Mouse (Mus musculus): ENCODE results near the gene Amn.
A peak's percentile ranks its signal among the peaks of the same experiment; 100 is the strongest.

Gene Amn

DNA sequence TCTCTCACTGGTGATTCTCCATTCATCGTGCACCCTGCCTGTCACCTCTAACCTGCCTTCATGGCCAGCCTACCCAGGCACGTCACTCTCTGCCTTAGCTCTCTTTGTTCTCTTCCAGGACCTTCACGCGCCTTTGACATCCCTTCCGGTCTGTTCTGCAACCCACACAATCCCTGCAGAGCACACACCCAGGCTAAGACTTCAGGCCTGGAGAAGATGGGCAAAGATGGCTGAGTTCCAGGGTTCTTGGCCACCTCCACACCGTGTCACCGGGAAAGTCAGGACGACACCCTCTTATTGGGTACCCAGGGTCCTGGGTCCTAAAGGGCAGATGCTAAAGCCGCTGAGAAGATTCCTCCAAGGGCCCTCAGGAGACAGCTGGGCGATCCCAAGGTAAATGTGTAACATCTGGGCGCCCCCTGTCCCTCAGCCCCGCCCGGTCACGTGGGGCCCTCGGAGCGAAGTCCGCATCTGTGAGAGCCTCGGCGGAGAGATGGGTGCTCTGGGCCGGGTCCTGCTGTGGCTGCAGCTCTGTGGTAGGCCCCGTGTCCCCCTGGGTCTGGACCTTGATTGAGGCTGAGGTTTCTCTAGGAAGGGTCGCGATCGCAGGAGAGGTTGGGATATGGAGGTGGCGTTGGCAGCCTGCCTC is at the start of gene Amn:
Gene Amn, plus strand, starts transcription at position 467 of the 649 bp plus-strand sequence.
- no peak for DNase-seq

DNA sequence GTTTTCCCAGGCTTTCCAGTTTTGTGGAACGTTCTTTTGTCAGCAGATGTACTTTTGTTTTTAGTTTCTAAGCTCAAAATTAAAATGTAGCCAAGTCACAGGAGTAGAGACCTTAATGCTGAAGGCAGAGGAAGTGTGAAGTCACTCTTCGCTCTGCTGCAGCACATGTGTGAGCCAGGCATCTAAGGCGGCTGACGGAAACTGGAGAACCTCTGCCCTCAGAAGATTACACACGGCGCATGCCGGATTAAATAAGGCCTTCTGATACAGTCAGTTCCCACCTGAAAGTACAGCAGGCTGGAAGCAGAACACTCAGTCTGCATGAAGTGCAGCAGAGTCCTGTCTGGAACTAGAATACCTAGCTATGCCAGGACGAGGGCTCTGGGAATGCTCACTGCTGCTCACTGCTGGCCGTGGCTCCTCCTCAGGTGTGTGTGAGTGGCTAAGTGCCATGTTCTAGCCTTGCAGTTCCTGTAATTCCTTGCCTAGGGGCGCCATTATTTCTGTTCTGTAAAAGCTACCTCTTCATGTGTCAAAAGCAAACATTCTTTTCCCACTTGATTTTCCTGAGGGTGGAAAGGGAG is 45.6 kb upstream of the Amn start:
- DNase-seq, result peak; percentile 19 to 52

DNA sequence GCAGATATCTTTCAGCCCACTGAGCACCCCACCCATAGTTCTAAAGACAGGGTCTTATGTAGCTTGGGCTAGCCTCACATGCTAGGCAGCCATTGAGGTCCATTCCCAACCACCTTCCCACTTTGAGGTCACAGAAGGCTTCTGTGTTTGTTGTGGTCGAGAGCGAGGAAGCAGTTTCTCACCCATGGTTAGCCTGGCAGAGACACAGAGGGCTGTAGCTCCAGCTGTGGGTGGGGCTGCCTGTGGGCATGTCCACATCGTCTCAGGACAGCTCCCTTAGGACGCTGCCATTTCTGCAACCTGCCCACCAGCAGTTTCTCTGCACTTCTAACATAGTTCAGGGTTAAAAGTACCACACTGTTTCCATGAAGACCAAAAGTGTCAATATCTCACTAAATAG is 43.5 kb upstream of the Amn start:
- no peak for DNase-seq

- peak; percentile 35 to 52 for DNase-seq
These were observed 42.4 kb upstream of the Amn start for GRCm38 (mm10) chr12:111228488-111228887.

- no peak for DNase-seq
These were observed 40.1 kb upstream of the Amn start for GRCm38 (mm10) chr12:111230793-111231192.

DNA sequence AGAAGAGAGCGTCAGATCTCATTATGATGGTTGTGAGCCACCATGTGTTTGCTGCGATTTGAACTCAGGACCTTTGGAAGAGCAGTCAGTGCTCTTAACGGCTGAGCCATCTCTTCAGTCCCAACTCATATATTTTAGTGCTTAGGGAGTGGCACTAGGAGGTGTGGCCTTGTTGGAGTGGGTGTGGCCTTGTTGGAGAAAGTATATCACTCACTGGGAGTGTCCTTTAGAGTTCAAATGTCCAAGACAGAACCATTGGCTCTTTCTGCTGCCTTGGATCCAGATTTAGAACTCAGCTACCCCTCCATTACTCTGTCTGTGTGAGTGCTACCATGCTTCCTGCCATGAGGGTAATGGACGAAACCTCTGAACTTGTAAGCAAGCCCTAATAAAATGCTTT is 37.1 kb upstream of the Amn start:
- no peak for DNase-seq

DNA sequence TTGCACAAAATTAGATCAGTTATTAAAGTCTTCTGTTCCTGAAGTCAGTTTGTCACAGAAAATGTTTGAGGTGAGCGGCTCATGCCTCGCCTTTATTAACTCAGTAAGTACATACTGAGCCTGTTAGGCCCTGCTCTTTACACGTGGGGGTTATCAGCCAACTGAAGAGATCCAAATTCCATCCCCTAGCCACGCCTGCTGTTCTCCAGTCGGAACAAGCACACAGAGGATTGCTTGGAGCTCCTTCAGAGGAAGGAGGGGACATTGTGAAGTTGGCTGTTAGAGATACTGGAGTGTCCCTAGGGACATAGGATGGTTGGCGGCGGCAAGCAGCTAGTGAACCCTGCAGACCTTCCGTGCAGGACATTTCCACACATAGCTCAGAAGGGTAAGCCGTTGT is 36.5 kb upstream of the Amn start:
- DNase-seq, result peak; percentile 46 to 72

DNA sequence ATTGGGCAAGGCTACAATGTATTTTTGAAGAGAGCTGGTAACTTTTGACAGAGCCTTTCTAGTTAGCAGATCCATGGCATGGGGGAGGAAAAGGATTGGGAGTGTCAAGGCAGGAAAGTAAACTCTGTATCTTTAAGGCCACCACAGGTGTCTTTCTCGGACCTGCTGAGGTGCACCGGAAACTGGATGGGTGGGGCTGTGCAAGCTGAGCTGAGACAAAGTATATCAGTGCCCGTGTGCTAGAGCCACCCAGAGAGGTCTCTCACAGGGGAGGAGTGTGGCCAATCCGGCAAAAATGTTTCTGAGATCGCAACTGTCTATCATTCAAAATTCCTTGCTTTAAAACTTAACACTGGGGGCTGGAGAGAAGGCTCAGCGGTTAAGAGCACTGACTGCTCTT is 35.3 kb upstream of the Amn start:
- DNase-seq, result no peak

- DNase-seq, result no peak
These were observed 33.2 kb upstream of the Amn start for GRCm38 (mm10) chr12:111237611-111238188.

GRCm38 (mm10) chr12:111238345-111238744 is 32.5 kb upstream of the Amn start:
- no peak for DNase-seq

GRCm38 (mm10) chr12:111238778-111239177 is 32.1 kb upstream of the Amn start:
- DNase-seq, result peak in 1 of 2 experiments; percentile 23

GRCm38 (mm10) chr12:111239930-111240329 is 31.0 kb upstream of the Amn start:
- no peak for DNase-seq

DNA sequence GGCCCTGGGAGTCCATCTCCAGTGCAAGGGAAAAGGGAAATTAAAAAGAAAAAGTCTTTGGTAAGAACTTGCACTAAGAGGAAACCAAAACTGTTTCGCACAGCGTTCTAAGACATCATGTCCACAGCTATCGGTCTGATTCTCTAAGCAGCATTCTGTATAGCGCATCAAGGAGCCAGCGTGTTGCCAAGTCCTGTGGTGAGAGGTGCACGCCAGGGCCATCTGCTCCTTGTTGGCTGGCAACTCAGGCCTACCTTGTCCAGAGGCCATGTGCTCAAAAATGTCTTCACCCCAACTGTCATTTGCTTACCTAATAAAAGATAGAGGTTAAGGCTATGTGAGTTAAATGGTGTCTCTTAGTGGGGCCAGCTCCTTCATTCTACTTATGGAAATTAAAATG is 29.0 kb upstream of the Amn start:
- no peak for DNase-seq

GRCm38 (mm10) chr12:111242346-111242745 is 28.5 kb upstream of the Amn start:
- no peak for DNase-seq

GRCm38 (mm10) chr12:111243733-111244132 is 27.2 kb upstream of the Amn start:
- no peak for DNase-seq

- DNase-seq, result no peak
These were observed 25.8 kb upstream of the Amn start for GRCm38 (mm10) chr12:111245070-111245469.

GRCm38 (mm10) chr12:111246808-111247464 is 24.0 kb upstream of the Amn start:
- no peak for DNase-seq

DNA sequence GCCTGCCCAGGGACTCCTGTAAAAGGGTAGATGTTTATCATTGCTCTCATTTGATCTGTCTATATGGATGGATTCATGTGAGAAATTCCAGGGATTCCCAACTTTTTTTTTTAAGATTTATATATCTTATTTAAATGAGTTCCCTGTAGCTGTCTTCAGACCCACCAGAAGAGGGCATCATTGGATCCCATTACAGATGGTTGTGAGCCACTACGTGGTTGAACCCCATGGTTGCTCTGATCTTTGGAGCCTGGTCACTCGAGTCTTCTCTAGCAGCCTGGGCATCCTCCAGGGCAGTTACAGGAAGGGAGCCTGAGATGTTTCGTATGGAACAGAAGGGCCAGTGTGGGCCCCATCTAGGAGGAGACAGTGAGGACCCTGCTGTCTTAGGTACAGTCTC is 21.8 kb upstream of the Amn start:
- no peak for DNase-seq

- DNase-seq, result no peak
These were observed 20.8 kb upstream of the Amn start for GRCm38 (mm10) chr12:111250116-111250515.

DNA sequence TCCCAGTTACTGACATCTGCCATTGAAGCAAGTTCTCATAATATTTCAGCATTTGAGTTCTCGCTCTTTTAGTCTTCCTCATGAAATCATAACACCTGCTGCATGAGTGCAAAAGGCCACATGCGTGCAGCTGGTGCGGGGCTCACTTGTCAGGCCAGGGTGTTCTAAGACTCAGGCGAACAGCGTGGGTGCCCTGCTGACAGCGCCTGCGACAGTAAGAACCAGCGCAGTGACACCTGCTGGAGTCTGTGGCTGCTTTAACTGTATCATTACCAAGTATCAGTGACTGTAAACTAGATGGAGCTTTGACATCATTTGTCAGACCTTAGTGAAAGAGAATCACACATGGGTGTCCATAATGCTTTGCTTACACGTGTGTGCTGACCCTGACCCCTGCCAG is 19.7 kb upstream of the Amn start:
- no peak for DNase-seq

GRCm38 (mm10) chr12:111263650-111264049 is 7.2 kb upstream of the Amn start:
- no peak for DNase-seq

GRCm38 (mm10) chr12:111265212-111265611 is 5.7 kb upstream of the Amn start:
- DNase-seq, result no peak

DNA sequence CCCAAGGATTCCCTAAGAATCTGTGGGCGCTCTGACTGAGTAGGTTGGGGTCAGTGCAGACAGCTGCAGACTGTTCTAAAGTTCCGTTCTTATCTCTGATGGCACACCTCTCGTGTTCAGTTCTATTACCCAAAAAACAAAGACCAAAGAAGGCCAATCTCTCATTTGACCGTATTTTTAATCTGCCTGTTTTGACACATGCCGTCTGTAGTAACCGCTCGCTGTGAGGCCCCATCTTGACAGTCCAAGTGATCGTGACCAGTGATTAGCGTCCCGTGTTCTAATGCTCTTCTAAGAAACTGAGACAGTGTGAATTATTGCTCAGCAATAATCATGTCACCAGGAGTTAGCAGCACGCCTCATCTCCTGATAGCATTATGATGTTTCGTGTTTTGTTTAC is 4.3 kb upstream of the Amn start:
- no peak for DNase-seq

Measured in lung, adult 18-20 months (tissue).